Mouse (Mus musculus): ENCODE measurements at regions not wholly inside any gene's neighbourhood (a gene's known extent, or its start where the extent isn't known, plus 50 kb on each side); places are given as distances from the start of the nearest gene placed in this dataset.
A peak's percentile ranks its signal among the peaks of the same experiment; 100 is the strongest.

- Histone ChIP-seq H3K27me3 (ENCODE audit: control insufficient read depth in 1 of 2, insufficient read depth in 2 of 2, low read length in 2 of 2) (no peaks in the 10 kb centered on the region; a peak in 1 of 4 replicates), H3K9ac (ENCODE audit: control insufficient read depth, low read depth, low read length, poor library complexity, severe bottlenecking) (no peak overlapping the region), H3K27ac (ENCODE audit: control insufficient read depth, low read depth, low read length) (no peak overlapping the region), H3K4me1 (ENCODE audit: control insufficient read depth in 1 of 2, insufficient read depth in 2 of 2, low read length in 2 of 2) (peaks cover 2 to 3% of the 10 kb centered on the region in 2 experiments; a peak in 3 of 4 replicates), H3K4me3 (ENCODE audit: control insufficient read depth in 1 of 2, insufficient read depth in 1 of 2, low read depth in 2 of 2, low read length in 2 of 2) (no peak overlapping the region), H3K9me3 (replicated peaks; ENCODE audit: insufficient read depth, low read length) (no peaks in the 10 kb centered on the region), H3K36me3 (ENCODE audit: control insufficient read depth in 1 of 2, insufficient read depth in 2 of 2, low read length in 2 of 2) (peaks cover 0 to 6% of the 10 kb centered on the region in 2 experiments; a peak in 2 of 4 replicates), H3K79me2 (ENCODE audit: control insufficient read depth, insufficient read depth, low read length, poor library complexity) (no peaks in the 10 kb centered on the region)
- TF ChIP-seq E2F4 (IDR thresholded peaks at IDR 0.05; ENCODE audit: borderline replicate concordance, low read depth, low read length) (no peak), MYB (IDR thresholded peaks at IDR 0.05; ENCODE audit: low read depth, low read length) (0 out of 2 replicates have a peak, but pooled peaks have one; percentile 26)
- DNase-seq (ENCODE audit: low read depth, low spot score): no peak
Observed at GRCm38 (mm10) chr1:125488915-125489730, 53.6 kb upstream of the Actr3 start.

GRCm38 (mm10) chr1:125491014-125491413 is 55.5 kb upstream of the Actr3 start:
- no peak for DNase-seq (ENCODE audit: low read depth, low spot score)
- TF ChIP-seq POLR2A (IDR thresholded peaks at IDR 0.05; ENCODE audit: control insufficient read depth in 1 of 2, insufficient read depth in 1 of 2, low read depth in 1 of 2, low read length in 2 of 2, poor library complexity in 1 of 2) (no peak), JUND (IDR thresholded peaks at IDR 0.05; ENCODE audit: low read depth, low read length) (no peak), USF1 (IDR thresholded peaks at IDR 0.05; ENCODE audit: low read depth, low read length) (no peak), MAFK (IDR thresholded peaks at IDR 0.05; ENCODE audit: borderline replicate concordance, low read depth, low read length) (no peak), MXI1 (IDR thresholded peaks at IDR 0.05; ENCODE audit: low read depth, low read length) (no peak), USF2 (IDR thresholded peaks at IDR 0.05; ENCODE audit: borderline replicate concordance in 1 of 2, insufficient read depth in 1 of 2, low read depth in 1 of 2, low read length in 2 of 2) (no peak), ETS1 (IDR thresholded peaks at IDR 0.05; ENCODE audit: low read depth, low read length) (no peak), CHD1 (IDR thresholded peaks at IDR 0.05; ENCODE audit: low read depth, low read length) (no peak), TAL1 (IDR thresholded peaks at IDR 0.05; ENCODE audit: low read length) (no peak), ELF1 (IDR thresholded peaks at IDR 0.05; ENCODE audit: low read depth, low read length) (no peak)
- no peak overlapping the region for H3K27ac ChIP-seq (ENCODE audit: control insufficient read depth, low read depth, low read length)
- no peak overlapping the region for H3K4me3 ChIP-seq (ENCODE audit: control insufficient read depth in 1 of 2, insufficient read depth in 1 of 2, low read depth in 2 of 2, low read length in 2 of 2)
- H3K36me3 ChIP-seq (ENCODE audit: control insufficient read depth in 1 of 2, insufficient read depth in 2 of 2, low read length in 2 of 2): peaks cover 0 to 6% of the 10 kb centered on the region in 2 experiments; a peak in 2 of 4 replicates
- H3K4me1 ChIP-seq (ENCODE audit: control insufficient read depth in 1 of 2, insufficient read depth in 2 of 2, low read length in 2 of 2): peaks cover 2 to 3% of the 10 kb centered on the region in 2 experiments; a peak in 3 of 4 replicates
- H3K9ac ChIP-seq (ENCODE audit: control insufficient read depth, low read depth, low read length, poor library complexity, severe bottlenecking): no peak overlapping the region
- peaks cover 0 to 1% of the 10 kb centered on the region in 2 experiments; a peak in 1 of 4 replicates for H3K27me3 ChIP-seq (ENCODE audit: control insufficient read depth in 1 of 2, insufficient read depth in 2 of 2, low read length in 2 of 2)
- no peaks in the 10 kb centered on the region for H3K9me3 ChIP-seq (replicated peaks; ENCODE audit: insufficient read depth, low read length)
- no peaks in the 10 kb centered on the region for H3K79me2 ChIP-seq (ENCODE audit: control insufficient read depth, insufficient read depth, low read length, poor library complexity)

- no peak overlapping the region for H3K4me3 ChIP-seq (ENCODE audit: control insufficient read depth in 1 of 2, insufficient read depth in 1 of 2, low read depth in 2 of 2, low read length in 2 of 2)
- peaks cover 1 to 2% of the 10 kb centered on the region in 2 experiments; a peak in 2 of 4 replicates for H3K4me1 ChIP-seq (ENCODE audit: control insufficient read depth in 1 of 2, insufficient read depth in 2 of 2, low read length in 2 of 2)
- no peak for DNase-seq (ENCODE audit: low read depth, low spot score)
- peaks cover 0 to 1% of the 10 kb centered on the region in 2 experiments; a peak in 1 of 4 replicates for H3K27me3 ChIP-seq (ENCODE audit: control insufficient read depth in 1 of 2, insufficient read depth in 2 of 2, low read length in 2 of 2)
- no peak overlapping the region for H3K27ac ChIP-seq (ENCODE audit: control insufficient read depth, low read depth, low read length)
- peaks cover 0 to 6% of the 10 kb centered on the region in 2 experiments; a peak in 2 of 4 replicates for H3K36me3 ChIP-seq (ENCODE audit: control insufficient read depth in 1 of 2, insufficient read depth in 2 of 2, low read length in 2 of 2)
- no peak for TF ChIP-seq GATA1 (IDR thresholded peaks at IDR 0.05; ENCODE audit: low read depth, low read length)
- no peak for TF ChIP-seq TCF12 (IDR thresholded peaks at IDR 0.05; ENCODE audit: low read depth, low read length)
- TF ChIP-seq MAZ (IDR thresholded peaks at IDR 0.05; ENCODE audit: low read depth, low read length): no peak
- no peak for TF ChIP-seq MYB (IDR thresholded peaks at IDR 0.05; ENCODE audit: low read depth, low read length)
- no peak for TF ChIP-seq ZKSCAN1 (IDR thresholded peaks at IDR 0.05; ENCODE audit: low read depth, low read length)
- TF ChIP-seq MAX (IDR thresholded peaks at IDR 0.05; ENCODE audit: low read length): no peak
- H3K9ac ChIP-seq (ENCODE audit: control insufficient read depth, low read depth, low read length, poor library complexity, severe bottlenecking): no peak overlapping the region
- no peaks in the 10 kb centered on the region for H3K9me3 ChIP-seq (replicated peaks; ENCODE audit: insufficient read depth, low read length)
- no peaks in the 10 kb centered on the region for H3K79me2 ChIP-seq (ENCODE audit: control insufficient read depth, insufficient read depth, low read length, poor library complexity)
Observed at GRCm38 (mm10) chr1:125494598-125494997, 59.1 kb upstream of the Actr3 start.
